Mouse (Mus musculus): ENCODE data around the gene Nepn. TPM values are rescaled to one million over a fixed set of nuclear protein-coding genes. Genes with fewer than 3 reads are reported as not detected.

Nepn gene
- total RNA-seq (2015) (not detected in 2 replicates), total RNA-seq (2017) (not detected in 2 replicates)

GRCm38 (mm10) chr10:52388922-52389430 lies at the start of gene Nepn:
TSS of gene Nepn (plus strand) at chr10:52388972.
- no peak for ATAC-seq (replicated peaks; ENCODE audit: poor library complexity)

GRCm38 (mm10) chr10:52343324-52343723 lies 45.4 kb upstream of the Nepn start:
- peak; percentile 54 for ATAC-seq (replicated peaks; ENCODE audit: poor library complexity)

- no peak for ATAC-seq (replicated peaks; ENCODE audit: poor library complexity)
These were observed 35.6 kb upstream of the Nepn start for GRCm38 (mm10) chr10:52353184-52353583.

- no peak for ATAC-seq (replicated peaks; ENCODE audit: poor library complexity)
These were observed 30.3 kb upstream of the Nepn start, which contains the start of gene Gm26741 for GRCm38 (mm10) chr10:52358467-52358866. TSS of gene Gm26741 (plus strand) at chr10:52358767.

GRCm38 (mm10) chr10:52360241-52360735 lies 28.5 kb upstream of the Nepn start:
- no peak for ATAC-seq (replicated peaks; ENCODE audit: poor library complexity)

- ATAC-seq (replicated peaks; ENCODE audit: poor library complexity) = no peak
These were observed 27.7 kb upstream of the Nepn start for GRCm38 (mm10) chr10:52360862-52361609.

GRCm38 (mm10) chr10:52368376-52368775 lies 20.4 kb upstream of the Nepn start:
- ATAC-seq (replicated peaks; ENCODE audit: poor library complexity) = no peak

GRCm38 (mm10) chr10:52373834-52374233 lies 14.9 kb upstream of the Nepn start:
- ATAC-seq (replicated peaks; ENCODE audit: poor library complexity) = no peak

- ATAC-seq (replicated peaks; ENCODE audit: poor library complexity) = no peak
These were observed 14.1 kb upstream of the Nepn start for GRCm38 (mm10) chr10:52374651-52375050.

GRCm38 (mm10) chr10:52376422-52376821 lies 12.3 kb upstream of the Nepn start:
- ATAC-seq (replicated peaks; ENCODE audit: poor library complexity) = peak; percentile 17; the same call in 1 of the 2 replicates

GRCm38 (mm10) chr10:52377813-52378212 lies 11.0 kb upstream of the Nepn start:
- ATAC-seq (replicated peaks; ENCODE audit: poor library complexity) = no peak

GRCm38 (mm10) chr10:52381321-52381801 lies 7.4 kb upstream of the Nepn start:
- ATAC-seq (replicated peaks; ENCODE audit: poor library complexity) = no peak; the same call in 1 of the 2 replicates

- peak; percentile 86 for ATAC-seq (replicated peaks; ENCODE audit: poor library complexity)
These were observed 6.8 kb upstream of the Nepn start, which contains the start of gene Gopc for GRCm38 (mm10) chr10:52381845-52382591. TSS of gene Gopc (minus strand) at chr10:52382124.

- no peak for ATAC-seq (replicated peaks; ENCODE audit: poor library complexity)
These were observed 5.8 kb upstream of the Nepn start for GRCm38 (mm10) chr10:52383022-52383421.

- no peak for ATAC-seq (replicated peaks; ENCODE audit: poor library complexity)
These were observed 5.2 kb upstream of the Nepn start for GRCm38 (mm10) chr10:52383522-52383921.

GRCm38 (mm10) chr10:52384823-52385610 lies 3.8 kb upstream of the Nepn start:
- peak; percentile 52 for ATAC-seq (replicated peaks; ENCODE audit: poor library complexity)

GRCm38 (mm10) chr10:52387192-52387591 lies 1.6 kb upstream of the Nepn start:
- no peak for ATAC-seq (replicated peaks; ENCODE audit: poor library complexity)

GRCm38 (mm10) chr10:52389438-52389837 lies 666 bp downstream of the Nepn start:
- ATAC-seq (replicated peaks; ENCODE audit: poor library complexity) = no peak

- ATAC-seq (replicated peaks; ENCODE audit: poor library complexity) = no peak
These were observed 2.4 kb downstream of the Nepn start for GRCm38 (mm10) chr10:52391208-52391607.

GRCm38 (mm10) chr10:52396647-52397046 lies 7.9 kb downstream of the Nepn start:
- no peak for ATAC-seq (replicated peaks; ENCODE audit: poor library complexity)

GRCm38 (mm10) chr10:52398715-52399114 lies 9.9 kb downstream of the Nepn start:
- no peak for ATAC-seq (replicated peaks; ENCODE audit: poor library complexity)

Data from megakaryocyte progenitor cell, adult 5-6 weeks (primary cell).